Comparison of ENCODE assay signal across 12 mouse cellular contexts in genomic region chr2:170176284-170176926, GRCm38 (mm10). TPM values are rescaled to one million over a fixed set of nuclear protein-coding genes. Genes with fewer than 3 reads are reported as not detected.
DNase-seq lines count a peak whose midpoint lies in the region; ATAC-seq and TF ChIP-seq lines count a peak whose summit lies in the region.
"Had no signal": no experiment of that assay in that cellular context is flagged by ENCODE, and none has a peak within 500 bp of the region (broad histone marks: within the 10 kb centered on the region; RNA-seq: fewer than 3 reads in every experiment).

No protein-coding gene starts in this region.

- H3K9ac ChIP-seq in forebrain, embryonic 13.5 days, result no peak overlapping the region
- H3K9ac ChIP-seq in midbrain, embryonic 11.5 days (ENCODE audit: low read length), result no peak overlapping the region
- H3K9ac ChIP-seq in midbrain, postnatal 0 days (replicated peaks; ENCODE audit: low read length, poor library complexity, severe bottlenecking), result no peak overlapping the region
- no peak overlapping the region for H3K9ac ChIP-seq in hindbrain, embryonic 11.5 days (ENCODE audit: low read depth, low read length)

- no peak for DNase-seq in forebrain, embryonic 10.5 days (ENCODE audit: extremely low spot score, low spot score)
- no peak for DNase-seq in midbrain, embryonic 11.5 days (ENCODE audit: low spot score, missing footprints)
- no peak for DNase-seq in midbrain, postnatal 0 days (ENCODE audit: low spot score)
- peak; percentile 45 for DNase-seq in hindbrain, embryonic 11.5 days (ENCODE audit: low spot score)
- peak; percentile 49 for DNase-seq in mesoderm, embryonic 11.5 days (ENCODE audit: low read depth, low spot score)
- no peak for DNase-seq in cerebellum, adult 8-10 months
- no peak for DNase-seq in T-cell, adult 2 months (ENCODE audit: low spot score)
- DNase-seq: adrenal gland, postnatal 36 days; heart, postnatal 14 days; kidney, postnatal 14 days had no signal

- TF ChIP-seq CTCF in midbrain, postnatal 0 days (IDR thresholded peaks at IDR 0.05), result no peak

- H3K4me2 ChIP-seq in forebrain, embryonic 13.5 days, result no peak overlapping the region
- no peak overlapping the region for H3K4me2 ChIP-seq in midbrain, embryonic 11.5 days
- H3K4me2 ChIP-seq in midbrain, postnatal 0 days (ENCODE audit: low read depth, low read length, poor library complexity, severe bottlenecking), result no peak overlapping the region
- no peak overlapping the region for H3K4me2 ChIP-seq in hindbrain, embryonic 11.5 days (replicated peaks; ENCODE audit: low read depth, low read length)

- ATAC-seq in forebrain, embryonic 13.5 days, result no peak
- peak; percentile 69 for ATAC-seq in midbrain, embryonic 11.5 days (ENCODE audit: low FRiP score)
- no peak for ATAC-seq in midbrain, postnatal 0 days (ENCODE audit: low FRiP score)
- ATAC-seq in hindbrain, embryonic 11.5 days (ENCODE audit: low FRiP score), result peak; percentile 76

- peaks cover 7% of the 10 kb centered on the region; the same call in 1 of the 2 replicates for H3K27me3 ChIP-seq in forebrain, embryonic 10.5 days (ENCODE audit: poor library complexity, severe bottlenecking)
- H3K27me3 ChIP-seq in forebrain, embryonic 13.5 days, result no peaks in the 10 kb centered on the region
- H3K27me3 ChIP-seq in midbrain, embryonic 11.5 days (ENCODE audit: control insufficient read depth, insufficient read depth, low read length), result no peaks in the 10 kb centered on the region
- H3K27me3 ChIP-seq in midbrain, postnatal 0 days (ENCODE audit: insufficient read depth, low read length), result no peaks in the 10 kb centered on the region
- no peaks in the 10 kb centered on the region for H3K27me3 ChIP-seq in hindbrain, embryonic 11.5 days (ENCODE audit: control insufficient read depth, insufficient read depth, low read length)
- H3K27me3 ChIP-seq: megakaryocyte, embryonic 14.5 days had no signal

- H3K27ac ChIP-seq in forebrain, embryonic 10.5 days, result peak overlapping the region; percentile 51
- no peak overlapping the region for H3K27ac ChIP-seq in forebrain, embryonic 13.5 days
- no peak overlapping the region for H3K27ac ChIP-seq in midbrain, embryonic 11.5 days (ENCODE audit: low read depth, low read length)
- no peak overlapping the region for H3K27ac ChIP-seq in midbrain, postnatal 0 days (ENCODE audit: low read depth, low read length)
- H3K27ac ChIP-seq in hindbrain, embryonic 11.5 days (ENCODE audit: low read depth, low read length), result 0 out of 2 replicates have a peak overlapping the region, but pooled peaks have one; percentile 9

- no peaks in the 10 kb centered on the region for H3K9me3 ChIP-seq in forebrain, embryonic 10.5 days
- H3K9me3 ChIP-seq in forebrain, embryonic 13.5 days (replicated peaks), result no peaks in the 10 kb centered on the region
- H3K9me3 ChIP-seq in midbrain, embryonic 11.5 days (ENCODE audit: control insufficient read depth, low read length), result no peaks in the 10 kb centered on the region
- no peaks in the 10 kb centered on the region for H3K9me3 ChIP-seq in midbrain, postnatal 0 days (ENCODE audit: low read length)
- H3K9me3 ChIP-seq in hindbrain, embryonic 11.5 days (ENCODE audit: control insufficient read depth, low read length), result no peaks in the 10 kb centered on the region
- H3K9me3 ChIP-seq: megakaryocyte, embryonic 14.5 days had no signal

- H3K4me1 ChIP-seq in forebrain, embryonic 10.5 days, result peaks cover 39% of the 10 kb centered on the region
- H3K4me1 ChIP-seq in forebrain, embryonic 13.5 days, result peaks cover 20% of the 10 kb centered on the region
- peaks cover 8% of the 10 kb centered on the region for H3K4me1 ChIP-seq in midbrain, embryonic 11.5 days (ENCODE audit: control insufficient read depth, insufficient read depth, low read length)
- H3K4me1 ChIP-seq in midbrain, postnatal 0 days (ENCODE audit: insufficient read depth, low read length), result no peaks in the 10 kb centered on the region
- peaks cover 4% of the 10 kb centered on the region; the same call in 1 of the 2 replicates for H3K4me1 ChIP-seq in hindbrain, embryonic 11.5 days (replicated peaks; ENCODE audit: control insufficient read depth, insufficient read depth, low read length)

- no peak overlapping the region for H3K4me3 ChIP-seq in forebrain, embryonic 10.5 days
- H3K4me3 ChIP-seq in forebrain, embryonic 13.5 days, result no peak overlapping the region
- H3K4me3 ChIP-seq in midbrain, embryonic 11.5 days (ENCODE audit: low read depth, low read length), result no peak overlapping the region
- no peak overlapping the region for H3K4me3 ChIP-seq in midbrain, postnatal 0 days (ENCODE audit: low read depth, low read length)
- no peak overlapping the region for H3K4me3 ChIP-seq in hindbrain, embryonic 11.5 days (ENCODE audit: low read depth, low read length)

- H3K36me3 ChIP-seq in forebrain, embryonic 10.5 days (replicated peaks), result no peaks in the 10 kb centered on the region
- H3K36me3 ChIP-seq in forebrain, embryonic 13.5 days (ENCODE audit: poor library complexity, severe bottlenecking), result no peaks in the 10 kb centered on the region
- no peaks in the 10 kb centered on the region for H3K36me3 ChIP-seq in midbrain, embryonic 11.5 days (ENCODE audit: control insufficient read depth, insufficient read depth, low read length)
- H3K36me3 ChIP-seq in midbrain, postnatal 0 days (ENCODE audit: insufficient read depth, low read length), result no peaks in the 10 kb centered on the region
- H3K36me3 ChIP-seq in hindbrain, embryonic 11.5 days (ENCODE audit: control insufficient read depth, insufficient read depth, low read length), result no peaks in the 10 kb centered on the region

- 37% methylated on average over 8 of the region's 8 CpGs for WGBS in forebrain, embryonic 10.5 days
- WGBS in forebrain, embryonic 13.5 days, result 31% methylated on average over 7 of the region's 8 CpGs
- 31% methylated on average over 7 of the region's 8 CpGs for WGBS in midbrain, embryonic 11.5 days
- 24% methylated on average over 7 of the region's 8 CpGs for WGBS in midbrain, postnatal 0 days
- 24% methylated on average over 7 of the region's 8 CpGs for WGBS in hindbrain, embryonic 11.5 days

RNA-seq across cellular contexts. Expression of gene Zfp217, which starts 28.5 kb away (rescaled TPM):
- polyA plus RNA-seq in forebrain, embryonic 10.5 days (2016; fragmentation: Nextera tagmentation; extraction: Ambion mirVana), result 3.4 and 4.1 TPM in 2 replicates
- polyA plus RNA-seq in forebrain, embryonic 13.5 days (2015; fragmentation: Nextera tagmentation; extraction: Ambion mirVana), result 2.5 and 2.6 TPM in 2 replicates
- 3.0 and 3.2 TPM in 2 replicates for polyA plus RNA-seq in midbrain, embryonic 11.5 days (2014; fragmentation: Nextera tagmentation; extraction: Ambion mirVana)
- 3.7 and 3.8 TPM in 2 replicates for total RNA-seq in midbrain, postnatal 0 days (2014; rRNA removed)
- polyA plus RNA-seq in midbrain, postnatal 0 days (2015; fragmentation: Nextera tagmentation; extraction: Ambion mirVana), result 0.44 and 0.49 TPM in 2 replicates
- 3.2 and 4.8 TPM in 2 replicates for polyA plus RNA-seq in hindbrain, embryonic 11.5 days (2014; fragmentation: Nextera tagmentation; extraction: Ambion mirVana)

Comparison
In these comparisons a context has a peak if more than half of its experiments do, and no peak if none do; other contexts are left out.
1. H3K27ac ChIP-seq: peak in forebrain, embryonic 10.5 days (single experiment) and hindbrain, embryonic 11.5 days (single experiment); none in forebrain, embryonic 13.5 days (single experiment), midbrain, embryonic 11.5 days (single experiment) and midbrain, postnatal 0 days (single experiment).
2. ATAC-seq: peak in midbrain, embryonic 11.5 days (single experiment) and hindbrain, embryonic 11.5 days (single experiment); none in forebrain, embryonic 13.5 days (single experiment) and midbrain, postnatal 0 days (single experiment).
3. DNase-seq: peak in hindbrain, embryonic 11.5 days (single experiment) and mesoderm, embryonic 11.5 days (single experiment); none in forebrain, embryonic 10.5 days (single experiment), midbrain, embryonic 11.5 days (single experiment), midbrain, postnatal 0 days (single experiment), cerebellum, adult 8-10 months (single experiment) and T-cell, adult 2 months (single experiment).